Mouse (Mus musculus): ENCODE measurements around the gene Birc2. TPM values are rescaled to one million over a fixed set of nuclear protein-coding genes. Genes with fewer than 3 reads are reported as not detected.

The Birc2 gene
- total and polyA plus RNA-seq, 3 experiments, result 12.9 to 28.2 (median 22.0) TPM

DNA sequence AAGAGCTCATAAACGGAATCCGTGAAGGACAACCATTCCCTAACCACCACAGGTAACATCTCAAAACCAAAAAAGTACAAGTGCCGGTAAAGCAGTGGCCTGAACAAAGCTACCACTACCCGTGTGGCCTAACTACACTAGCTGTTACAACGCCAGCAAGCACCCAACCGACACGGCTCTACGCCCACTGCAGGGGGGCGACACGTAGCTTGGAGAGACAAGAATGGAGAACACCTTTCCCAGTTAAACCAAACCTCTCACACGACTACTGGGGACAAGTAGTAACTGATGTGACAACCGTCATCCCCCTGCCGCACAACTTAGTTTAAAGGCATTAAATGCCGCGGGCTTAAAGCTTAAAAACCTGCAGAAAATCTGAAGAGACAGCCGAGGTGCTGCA, 533 bp downstream of the Birc2 start:
- under 1% methylated on average over 16 of the region's 16 CpGs for WGBS
- Histone ChIP-seq H3K79me2 (replicated peaks; ENCODE audit: control insufficient read depth, insufficient read depth, low read length) (no peaks in the 10 kb centered on the region), H3K4me3 (peak overlapping the region; percentile 72), H3K4me1 (ENCODE audit: control insufficient read depth, insufficient read depth, low read length) (peaks cover 13% of the 10 kb centered on the region), H3K9ac (ENCODE audit: low read depth, low read length) (peak overlapping the region; percentile 73), H3K27ac (peak overlapping the region; percentile 99), H3K27me3 (ENCODE audit: control insufficient read depth, insufficient read depth, low read length) (no peaks in the 10 kb centered on the region), H3K36me3 (ENCODE audit: control insufficient read depth, insufficient read depth, low read length) (peaks cover 36% of the 10 kb centered on the region)
- intact Hi-C loops (cut with DNase I), result loop anchor here (1.0 to 10.0 kb wide), 3 partner anchors 36 to 168 kb away; partner anchors contain the start of genes Birc3, Tmem123 and Yap1
- no peak for TF ChIP-seq CTCF (IDR thresholded peaks at IDR 0.05)
- TF ChIP-seq POLR2A (IDR thresholded peaks at IDR 0.05; ENCODE audit: insufficient read depth, low read depth, low read length), result no peak
- no peak for TF ChIP-seq EP300 (IDR thresholded peaks at IDR 0.05; ENCODE audit: insufficient read depth, low read depth, low read length)
- peak; percentile 55 to 65 for DNase-seq

DNA sequence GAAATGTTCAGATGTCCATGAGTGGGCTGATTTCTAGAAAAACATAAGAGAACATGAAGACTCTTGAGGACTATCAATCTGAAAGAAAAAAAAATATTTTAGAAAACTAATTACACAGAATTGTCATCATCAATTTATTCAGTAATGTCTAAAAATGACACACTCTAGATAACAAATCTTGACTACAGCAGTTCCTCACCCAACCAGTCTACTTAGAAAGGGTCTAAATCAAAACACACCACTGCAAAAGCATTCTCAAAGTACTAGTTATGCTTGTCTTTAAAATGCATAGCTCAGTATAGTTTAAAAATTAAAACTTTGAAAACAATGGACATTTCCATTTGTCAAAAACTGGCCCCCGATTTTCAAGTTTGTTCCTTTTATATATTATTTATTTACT, 1.6 kb downstream of the Birc2 start:
- peaks cover 40% of the 10 kb centered on the region for H3K36me3 ChIP-seq (ENCODE audit: control insufficient read depth, insufficient read depth, low read length)
- H3K4me3 ChIP-seq, result no peak overlapping the region
- no peaks in the 10 kb centered on the region for H3K27me3 ChIP-seq (ENCODE audit: control insufficient read depth, insufficient read depth, low read length)
- WGBS, result 81% methylated on average over 1 of the region's 1 CpGs
- H3K9ac ChIP-seq (ENCODE audit: low read depth, low read length), result no peak overlapping the region
- no peak for TF ChIP-seq EP300 (IDR thresholded peaks at IDR 0.05; ENCODE audit: insufficient read depth, low read depth, low read length)
- TF ChIP-seq CTCF (IDR thresholded peaks at IDR 0.05), result no peak
- no peak for TF ChIP-seq POLR2A (IDR thresholded peaks at IDR 0.05; ENCODE audit: insufficient read depth, low read depth, low read length)
- peaks cover 13% of the 10 kb centered on the region for H3K4me1 ChIP-seq (ENCODE audit: control insufficient read depth, insufficient read depth, low read length)
- DNase-seq, result no peak
- intact Hi-C loops (cut with DNase I), result loop anchor here (10.0 kb wide), 1 partner anchor 169 kb away; the partner anchor contains the start of gene Yap1
- H3K79me2 ChIP-seq (replicated peaks; ENCODE audit: control insufficient read depth, insufficient read depth, low read length), result no peaks in the 10 kb centered on the region
- no peak overlapping the region for H3K27ac ChIP-seq

DNA sequence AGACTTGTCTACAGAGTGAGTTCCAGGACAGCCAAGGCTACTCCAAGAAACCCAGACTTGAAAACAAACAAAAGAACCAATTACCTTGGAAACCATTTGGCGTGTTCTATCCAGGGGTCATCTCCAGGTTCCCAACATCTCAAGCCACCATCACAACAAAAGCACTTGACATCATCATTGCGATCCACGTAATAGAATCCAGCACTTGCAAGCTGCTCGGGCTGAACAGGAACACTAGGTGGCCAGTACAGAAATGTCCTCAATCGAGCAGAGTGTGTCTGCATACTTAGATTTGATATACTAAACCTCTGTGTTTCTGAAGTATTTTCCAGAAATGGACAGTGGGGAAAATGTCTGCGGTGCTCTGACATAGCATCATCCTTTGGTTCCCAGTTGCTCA, 3.4 kb downstream of the Birc2 start:
- 74% methylated on average over 6 of the region's 6 CpGs for WGBS
- Histone ChIP-seq H3K27me3 (ENCODE audit: control insufficient read depth, insufficient read depth, low read length) (no peaks in the 10 kb centered on the region), H3K36me3 (ENCODE audit: control insufficient read depth, insufficient read depth, low read length) (peaks cover 47% of the 10 kb centered on the region), H3K27ac (no peak overlapping the region), H3K4me1 (ENCODE audit: control insufficient read depth, insufficient read depth, low read length) (peaks cover 21% of the 10 kb centered on the region), H3K79me2 (replicated peaks; ENCODE audit: control insufficient read depth, insufficient read depth, low read length) (no peaks in the 10 kb centered on the region; the same call in 1 of the 2 replicates), H3K4me3 (peak overlapping the region; percentile 0; the same call in 1 of the 2 replicates), H3K9ac (ENCODE audit: low read depth, low read length) (no peak overlapping the region)
- intact Hi-C loops (cut with DNase I), result loop anchor here (10.0 kb wide), 1 partner anchor 171 kb away; the partner anchor contains the start of gene Yap1
- TF ChIP-seq EP300 (IDR thresholded peaks at IDR 0.05; ENCODE audit: insufficient read depth, low read depth, low read length) (no peak), CTCF (IDR thresholded peaks at IDR 0.05) (peak; percentile 10; the same call in 1 of the 2 replicates)
- DNase-seq, result no peak

DNA sequence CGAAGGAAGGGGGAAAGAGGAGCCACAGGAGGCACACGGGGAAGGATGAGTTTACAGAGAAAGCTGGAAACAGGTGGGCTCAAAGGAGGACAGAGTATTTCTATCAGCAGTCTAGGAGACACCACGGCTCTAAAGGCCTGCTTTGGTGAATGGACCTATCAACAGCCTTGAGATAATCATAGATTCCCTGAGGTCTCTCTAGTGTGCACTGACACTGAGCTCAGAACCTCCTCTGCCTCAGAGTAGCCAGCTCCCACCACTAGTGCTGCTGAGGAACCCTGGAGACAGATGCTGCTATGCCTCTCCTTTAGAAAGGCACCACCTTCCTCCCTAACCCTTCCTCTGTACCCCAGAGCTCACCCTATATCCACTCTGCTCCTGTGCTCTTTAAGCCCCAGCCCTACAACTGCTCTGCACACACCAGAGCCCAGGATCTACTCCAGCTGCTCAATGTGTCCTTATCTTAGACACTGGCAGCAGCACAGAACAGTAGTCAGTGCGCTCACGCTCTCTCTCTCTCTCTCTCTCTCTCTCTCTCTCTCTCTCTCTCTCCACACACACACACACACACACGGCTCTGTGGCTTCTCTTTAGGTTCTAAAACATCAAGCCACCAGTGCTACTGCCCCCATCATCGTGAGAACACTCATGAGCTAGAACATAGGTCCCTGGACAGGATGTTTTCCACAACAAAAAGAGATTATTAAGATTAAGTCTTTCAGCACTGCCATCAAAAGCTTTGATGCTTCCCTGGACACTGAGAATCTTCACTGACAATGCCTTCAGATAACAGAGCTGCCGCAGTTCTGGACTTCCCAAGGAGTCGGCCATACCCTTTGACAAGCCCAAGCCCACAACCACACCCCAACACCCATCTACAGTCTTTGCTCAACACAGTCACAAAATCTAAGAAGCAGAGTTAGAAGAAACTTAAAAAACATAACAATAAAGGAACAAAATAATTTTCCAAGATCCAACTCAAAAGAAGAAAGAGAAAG, 7.0 kb downstream of the Birc2 start:
- H3K9ac ChIP-seq (ENCODE audit: low read depth, low read length), result no peak overlapping the region
- TF ChIP-seq CTCF (IDR thresholded peaks at IDR 0.05) (no peak), EP300 (IDR thresholded peaks at IDR 0.05; ENCODE audit: insufficient read depth, low read depth, low read length) (0 out of 2 replicates have a peak, but pooled peaks have one; percentile 32), POLR2A (IDR thresholded peaks at IDR 0.05; ENCODE audit: insufficient read depth, low read depth, low read length) (no peak)
- intact Hi-C loops (cut with DNase I), result loop anchor here (5.0 to 10.0 kb wide), 2 partner anchors 67 to 175 kb away; partner anchors contain the start of gene Yap1
- peak overlapping the region; percentile 32; the same call in 1 of the 2 replicates for H3K27ac ChIP-seq
- peaks cover 24% of the 10 kb centered on the region for H3K4me1 ChIP-seq (ENCODE audit: control insufficient read depth, insufficient read depth, low read length)
- no peak overlapping the region for H3K4me3 ChIP-seq
- H3K36me3 ChIP-seq (ENCODE audit: control insufficient read depth, insufficient read depth, low read length), result peaks cover 53% of the 10 kb centered on the region
- no peaks in the 10 kb centered on the region for H3K27me3 ChIP-seq (ENCODE audit: control insufficient read depth, insufficient read depth, low read length)
- H3K79me2 ChIP-seq (replicated peaks; ENCODE audit: control insufficient read depth, insufficient read depth, low read length), result peaks cover 5% of the 10 kb centered on the region; the same call in 1 of the 2 replicates
- DNase-seq, result peak; percentile 42 to 46
- 28% methylated on average over 9 of the region's 9 CpGs for WGBS

DNA sequence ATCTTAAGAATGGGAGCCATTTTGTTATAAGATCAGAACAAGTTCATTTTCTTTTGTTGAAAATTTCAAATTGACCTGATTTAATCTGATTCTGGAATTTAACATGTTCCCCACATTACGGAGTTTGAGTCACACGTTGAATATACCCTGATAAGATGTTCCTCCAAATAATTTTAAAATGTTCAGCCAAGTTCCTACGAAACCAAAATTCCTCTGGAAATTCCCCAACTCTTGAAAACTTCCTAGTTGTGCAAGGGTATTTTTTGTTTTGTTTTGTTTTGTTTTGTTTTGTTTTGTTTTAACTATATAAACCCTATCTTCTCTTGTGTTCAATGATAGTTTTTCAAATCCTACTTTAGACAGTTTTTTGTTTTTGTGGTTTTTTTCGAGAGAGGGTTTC, 8.2 kb downstream of the Birc2 start:
- peaks cover 20% of the 10 kb centered on the region for H3K4me1 ChIP-seq (ENCODE audit: control insufficient read depth, insufficient read depth, low read length)
- 52% methylated on average over 4 of the region's 4 CpGs for WGBS
- TF ChIP-seq EP300 (IDR thresholded peaks at IDR 0.05; ENCODE audit: insufficient read depth, low read depth, low read length) (no peak), POLR2A (IDR thresholded peaks at IDR 0.05; ENCODE audit: insufficient read depth, low read depth, low read length) (no peak), CTCF (IDR thresholded peaks at IDR 0.05) (no peak)
- H3K36me3 ChIP-seq (ENCODE audit: control insufficient read depth, insufficient read depth, low read length), result peaks cover 42% of the 10 kb centered on the region
- intact Hi-C loops (cut with DNase I), result loop anchor here (5.0 kb wide), 1 partner anchor 69 kb away; no protein-coding TSS in a partner anchor
- H3K9ac ChIP-seq (ENCODE audit: low read depth, low read length), result no peak overlapping the region
- no peak for DNase-seq
- peak overlapping the region; percentile 32 for H3K27ac ChIP-seq
- H3K27me3 ChIP-seq (ENCODE audit: control insufficient read depth, insufficient read depth, low read length), result no peaks in the 10 kb centered on the region
- peaks cover 5% of the 10 kb centered on the region; the same call in 1 of the 2 replicates for H3K79me2 ChIP-seq (replicated peaks; ENCODE audit: control insufficient read depth, insufficient read depth, low read length)
- H3K4me3 ChIP-seq, result no peak overlapping the region

All from heart, adult 2 months (tissue).